Mouse (Mus musculus): ENCODE results near the gene Gstm4.

DNA sequence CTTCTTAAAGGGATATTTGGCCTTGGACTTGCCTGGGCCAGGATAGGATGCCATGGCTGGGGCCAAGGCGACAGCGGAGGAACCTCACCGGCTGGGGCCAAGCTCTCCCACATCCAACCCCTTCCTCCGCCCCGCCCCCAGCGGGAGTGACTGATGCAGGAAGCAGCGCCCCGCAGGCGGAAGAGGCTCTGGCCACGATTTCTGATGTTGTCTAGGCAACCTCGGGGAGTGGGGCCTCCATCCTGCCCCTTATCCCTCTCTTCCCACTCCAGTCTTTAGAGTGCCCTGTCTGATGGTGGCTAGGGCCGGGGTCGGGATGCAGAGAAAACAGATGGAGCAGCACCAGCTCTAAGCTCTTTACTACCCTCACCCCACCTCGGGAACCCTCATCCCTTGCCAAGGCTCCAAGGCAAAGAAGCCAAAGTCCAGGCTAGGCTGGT is 40.6 kb upstream of the Gstm4 start:
- TF ChIP-seq CTCF (IDR thresholded peaks at IDR 0.05; ENCODE audit: low read depth) (peak; percentile 44), EP300 (optimal IDR thresholded peaks at IDR 0.05) (no peak)
